Mouse (Mus musculus): ENCODE data around the gene Afmid. TPM values are rescaled to one million over a fixed set of nuclear protein-coding genes. Genes with fewer than 3 reads are reported as not detected.
A peak's percentile ranks its signal among the peaks of the same experiment; 100 is the strongest.

Afmid gene
- polyA plus RNA-seq, 1 experiment from 2014 or later, result 5.9 TPM

GRCm38 (mm10) chr11:117848271-117848984 is 22.7 kb downstream of the Afmid start:
- Histone ChIP-seq H3K36me3 (ENCODE audit: control insufficient read depth, insufficient read depth, low read length) (no peaks in the 10 kb centered on the region), H3K27me3 (ENCODE audit: control insufficient read depth, insufficient read depth, low read depth, low read length) (no peaks in the 10 kb centered on the region), H3K4me2 (ENCODE audit: low read length) (peak overlapping the region; percentile 84), H3K9ac (ENCODE audit: low read depth, low read length) (peak overlapping the region; percentile 95), H3K4me3 (ENCODE audit: low read depth, low read length) (peak overlapping the region; percentile 69), H3K9me3 (replicated peaks; ENCODE audit: control insufficient read depth, low read length, poor library complexity, severe bottlenecking) (no peaks in the 10 kb centered on the region), H3K27ac (ENCODE audit: low read length) (peak overlapping the region; percentile 98), H3K4me1 (ENCODE audit: control insufficient read depth, insufficient read depth, low read length) (peaks cover 14% of the 10 kb centered on the region)
- 13% methylated on average over 19 of the region's 19 CpGs for WGBS
- peak; percentile 88 for ATAC-seq

GRCm38 (mm10) chr11:117848985-117849671 is 23.4 kb downstream of the Afmid start, which contains the start of gene Birc5:
Gene Birc5 (plus strand): TSS chr11:117849251.
- Histone ChIP-seq H3K36me3 (ENCODE audit: control insufficient read depth, insufficient read depth, low read length) (no peaks in the 10 kb centered on the region), H3K9me3 (replicated peaks; ENCODE audit: control insufficient read depth, low read length, poor library complexity, severe bottlenecking) (no peaks in the 10 kb centered on the region), H3K4me1 (ENCODE audit: control insufficient read depth, insufficient read depth, low read length) (peaks cover 14% of the 10 kb centered on the region), H3K4me3 (ENCODE audit: low read depth, low read length) (peak within 1 kb of the TSS; percentile 69), H3K9ac (ENCODE audit: low read depth, low read length) (peak within 1 kb of the TSS; percentile 95), H3K27me3 (ENCODE audit: control insufficient read depth, insufficient read depth, low read depth, low read length) (no peaks in the 10 kb centered on the region), H3K27ac (ENCODE audit: low read length) (peak within 1 kb of the TSS; percentile 98), H3K4me2 (ENCODE audit: low read length) (peak within 1 kb of the TSS; percentile 84)
- under 1% methylated on average over 51 of the region's 51 CpGs for WGBS
- peak; percentile 95 for ATAC-seq

- Histone ChIP-seq H3K36me3 (ENCODE audit: control insufficient read depth, insufficient read depth, low read length) (no peaks in the 10 kb centered on the region), H3K4me3 (ENCODE audit: low read depth, low read length) (no peak overlapping the region), H3K9me3 (replicated peaks; ENCODE audit: control insufficient read depth, low read length, poor library complexity, severe bottlenecking) (no peaks in the 10 kb centered on the region), H3K4me2 (ENCODE audit: low read length) (no peak overlapping the region), H3K27me3 (ENCODE audit: control insufficient read depth, insufficient read depth, low read depth, low read length) (no peaks in the 10 kb centered on the region), H3K4me1 (ENCODE audit: control insufficient read depth, insufficient read depth, low read length) (peaks cover 11% of the 10 kb centered on the region), H3K9ac (ENCODE audit: low read depth, low read length) (no peak overlapping the region), H3K27ac (ENCODE audit: low read length) (no peak overlapping the region)
- no peak for ATAC-seq
- 96% methylated on average over 3 of the region's 3 CpGs for WGBS
Measured at GRCm38 (mm10) chr11:117852875-117853274, 27.2 kb downstream of the Afmid start.

GRCm38 (mm10) chr11:117854241-117854640 is 28.5 kb downstream of the Afmid start:
- no peaks in the 10 kb centered on the region for H3K9me3 ChIP-seq (replicated peaks; ENCODE audit: control insufficient read depth, low read length, poor library complexity, severe bottlenecking)
- no peak overlapping the region for H3K4me3 ChIP-seq (ENCODE audit: low read depth, low read length)
- H3K4me1 ChIP-seq (ENCODE audit: control insufficient read depth, insufficient read depth, low read length), result peaks cover 5% of the 10 kb centered on the region
- H3K27ac ChIP-seq (ENCODE audit: low read length), result no peak overlapping the region
- no peak overlapping the region for H3K9ac ChIP-seq (ENCODE audit: low read depth, low read length)
- H3K27me3 ChIP-seq (ENCODE audit: control insufficient read depth, insufficient read depth, low read depth, low read length), result no peaks in the 10 kb centered on the region
- H3K4me2 ChIP-seq (ENCODE audit: low read length), result no peak overlapping the region
- no peaks in the 10 kb centered on the region for H3K36me3 ChIP-seq (ENCODE audit: control insufficient read depth, insufficient read depth, low read length)
- 90% methylated on average over 9 of the region's 9 CpGs for WGBS
- no peak for ATAC-seq

GRCm38 (mm10) chr11:117855360-117855759 is 29.6 kb downstream of the Afmid start:
- Histone ChIP-seq H3K4me1 (ENCODE audit: control insufficient read depth, insufficient read depth, low read length) (no peaks in the 10 kb centered on the region), H3K4me3 (ENCODE audit: low read depth, low read length) (no peak overlapping the region), H3K9ac (ENCODE audit: low read depth, low read length) (no peak overlapping the region), H3K36me3 (ENCODE audit: control insufficient read depth, insufficient read depth, low read length) (no peaks in the 10 kb centered on the region), H3K9me3 (replicated peaks; ENCODE audit: control insufficient read depth, low read length, poor library complexity, severe bottlenecking) (no peaks in the 10 kb centered on the region), H3K27me3 (ENCODE audit: control insufficient read depth, insufficient read depth, low read depth, low read length) (no peaks in the 10 kb centered on the region), H3K4me2 (ENCODE audit: low read length) (no peak overlapping the region), H3K27ac (ENCODE audit: low read length) (no peak overlapping the region)
- ATAC-seq, result no peak
- WGBS, result over 99% methylated on average over 5 of the region's 5 CpGs

GRCm38 (mm10) chr11:117855975-117856374 is 30.3 kb downstream of the Afmid start:
- Histone ChIP-seq H3K27ac (ENCODE audit: low read length) (no peak overlapping the region), H3K4me1 (ENCODE audit: control insufficient read depth, insufficient read depth, low read length) (no peaks in the 10 kb centered on the region), H3K27me3 (ENCODE audit: control insufficient read depth, insufficient read depth, low read depth, low read length) (0 out of 2 replicates have a peak, but pooled peaks cover 2% of the 10 kb centered on the region), H3K4me3 (ENCODE audit: low read depth, low read length) (no peak overlapping the region), H3K9ac (ENCODE audit: low read depth, low read length) (no peak overlapping the region), H3K36me3 (ENCODE audit: control insufficient read depth, insufficient read depth, low read length) (no peaks in the 10 kb centered on the region), H3K9me3 (replicated peaks; ENCODE audit: control insufficient read depth, low read length, poor library complexity, severe bottlenecking) (no peaks in the 10 kb centered on the region), H3K4me2 (ENCODE audit: low read length) (no peak overlapping the region)
- 92% methylated on average over 1 of the region's 1 CpGs for WGBS
- no peak for ATAC-seq

- no peaks in the 10 kb centered on the region for H3K4me1 ChIP-seq (ENCODE audit: control insufficient read depth, insufficient read depth, low read length)
- no peaks in the 10 kb centered on the region for H3K9me3 ChIP-seq (replicated peaks; ENCODE audit: control insufficient read depth, low read length, poor library complexity, severe bottlenecking)
- 0 out of 2 replicates have a peak, but pooled peaks cover 5% of the 10 kb centered on the region for H3K27me3 ChIP-seq (ENCODE audit: control insufficient read depth, insufficient read depth, low read depth, low read length)
- no peak for ATAC-seq
- H3K4me3 ChIP-seq (ENCODE audit: low read depth, low read length), result no peak overlapping the region
- H3K4me2 ChIP-seq (ENCODE audit: low read length), result no peak overlapping the region
- no peak overlapping the region for H3K9ac ChIP-seq (ENCODE audit: low read depth, low read length)
- H3K27ac ChIP-seq (ENCODE audit: low read length), result no peak overlapping the region
- H3K36me3 ChIP-seq (ENCODE audit: control insufficient read depth, insufficient read depth, low read length), result no peaks in the 10 kb centered on the region
- WGBS, result 91% methylated on average over 10 of the region's 10 CpGs
Measured at GRCm38 (mm10) chr11:117857462-117857861, 31.7 kb downstream of the Afmid start.

GRCm38 (mm10) chr11:117858392-117858791 is 32.7 kb downstream of the Afmid start:
- no peak overlapping the region for H3K9ac ChIP-seq (ENCODE audit: low read depth, low read length)
- ATAC-seq, result no peak
- no peak overlapping the region for H3K4me3 ChIP-seq (ENCODE audit: low read depth, low read length)
- WGBS, result 67% methylated on average over 3 of the region's 3 CpGs
- H3K4me2 ChIP-seq (ENCODE audit: low read length), result no peak overlapping the region
- H3K36me3 ChIP-seq (ENCODE audit: control insufficient read depth, insufficient read depth, low read length), result no peaks in the 10 kb centered on the region
- H3K27ac ChIP-seq (ENCODE audit: low read length), result no peak overlapping the region
- H3K27me3 ChIP-seq (ENCODE audit: control insufficient read depth, insufficient read depth, low read depth, low read length), result 0 out of 2 replicates have a peak, but pooled peaks cover 5% of the 10 kb centered on the region
- no peaks in the 10 kb centered on the region for H3K4me1 ChIP-seq (ENCODE audit: control insufficient read depth, insufficient read depth, low read length)
- no peaks in the 10 kb centered on the region for H3K9me3 ChIP-seq (replicated peaks; ENCODE audit: control insufficient read depth, low read length, poor library complexity, severe bottlenecking)

- Histone ChIP-seq H3K4me1 (ENCODE audit: control insufficient read depth, insufficient read depth, low read length) (no peaks in the 10 kb centered on the region), H3K9ac (ENCODE audit: low read depth, low read length) (no peak within 1 kb of the TSS), H3K4me3 (ENCODE audit: low read depth, low read length) (no peak within 1 kb of the TSS), H3K27me3 (ENCODE audit: control insufficient read depth, insufficient read depth, low read depth, low read length) (0 out of 2 replicates have a peak, but pooled peaks cover 5% of the 10 kb centered on the region), H3K27ac (ENCODE audit: low read length) (no peak within 1 kb of the TSS), H3K9me3 (replicated peaks; ENCODE audit: control insufficient read depth, low read length, poor library complexity, severe bottlenecking) (no peaks in the 10 kb centered on the region), H3K4me2 (ENCODE audit: low read length) (no peak within 1 kb of the TSS), H3K36me3 (ENCODE audit: control insufficient read depth, insufficient read depth, low read length) (no peaks in the 10 kb centered on the region)
- 4% methylated on average over 23 of the region's 23 CpGs for WGBS
- ATAC-seq, result no peak
Measured at GRCm38 (mm10) chr11:117860601-117861000, 34.9 kb downstream of the Afmid start, which contains the start of gene Tmem235. Gene Tmem235 (plus strand): TSS chr11:117860752.

Data from midbrain, embryonic 16.5 days (tissue).